ENCODE assay signal across 11 mouse cellular contexts in the genomic region with DNA sequence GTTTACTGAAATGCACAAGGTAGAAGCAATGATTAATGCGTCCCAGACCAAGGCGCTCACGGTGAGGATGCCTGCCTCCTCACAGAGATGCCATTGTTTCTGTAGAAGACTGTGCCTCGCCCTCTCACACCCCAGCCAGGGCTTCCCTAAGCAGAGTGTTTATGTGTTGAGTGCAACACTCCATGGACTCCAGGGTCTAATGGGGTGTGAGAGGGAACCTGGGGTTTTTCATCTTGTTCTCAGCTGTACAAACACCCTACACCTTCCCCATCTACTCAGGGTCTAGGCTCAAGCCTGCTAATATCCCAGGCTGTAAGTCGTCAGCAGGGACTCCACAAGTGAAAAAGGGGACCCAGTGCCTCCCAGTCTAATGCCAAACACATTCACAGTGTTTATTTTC.
"Had no signal": no experiment of that assay in that cellular context is flagged by ENCODE, and none has a peak within 500 bp of the region (broad histone marks: within the 10 kb centered on the region; RNA-seq: fewer than 3 reads in every experiment).

No protein-coding gene starts in this region.

- DNase-seq: kidney, adult 11 months; kidney, adult 8-10 months; kidney, postnatal 10 days; kidney, postnatal 36 days; layer of hippocampus, postnatal 36 days; liver, embryonic 13.5 days; lung, postnatal 10 days; lung, postnatal 36 days; midbrain, embryonic 14.5 days; thymus, adult 18-20 months; thymus, postnatal 36 days had no signal
